In genomic region chr4:103315861-103316260, GRCm38 (mm10) we compare ENCODE assay signal across 28 mouse cellular contexts. TPM values are rescaled to one million over a fixed set of nuclear protein-coding genes. Genes with fewer than 3 reads are reported as not detected.
"Had no signal": no experiment of that assay in that cellular context is flagged by ENCODE, and none has a peak within 500 bp of the region (broad histone marks: within the 10 kb centered on the region; RNA-seq: fewer than 3 reads in every experiment).

No protein-coding gene starts in this region.

- H3K9me3 ChIP-seq: heart, embryonic 10.5 days; heart, embryonic 12.5 days; hindbrain, embryonic 13.5 days; hindbrain, embryonic 15.5 days; kidney, embryonic 15.5 days; limb, embryonic 13.5 days; limb, embryonic 15.5 days; liver, embryonic 12.5 days had no signal

- H3K9ac ChIP-seq: heart, embryonic 12.5 days; hindbrain, embryonic 13.5 days; hindbrain, embryonic 15.5 days; kidney, embryonic 15.5 days; limb, embryonic 13.5 days; limb, embryonic 15.5 days; liver, embryonic 12.5 days had no signal

- H3K27me3 ChIP-seq: heart, embryonic 12.5 days; hindbrain, embryonic 13.5 days; hindbrain, embryonic 15.5 days; kidney, embryonic 15.5 days; limb, embryonic 13.5 days; limb, embryonic 15.5 days had no signal

- DNase-seq: gastrocnemius, postnatal 14 days; gastrocnemius, postnatal 36 days; heart, adult 18-20 months; heart, postnatal 10 days; kidney, adult 11 months; kidney, adult 2 months; kidney, adult 9 months; kidney, postnatal 14 days; kidney, postnatal 36 days; layer of hippocampus, adult 9-11 months; layer of hippocampus, postnatal 36 days; left cerebral cortex, postnatal 4 days had no signal

- H3K4me2 ChIP-seq: heart, embryonic 12.5 days; hindbrain, embryonic 13.5 days; hindbrain, embryonic 15.5 days; kidney, embryonic 15.5 days; limb, embryonic 13.5 days; limb, embryonic 15.5 days; liver, embryonic 12.5 days had no signal

- ATAC-seq: hindbrain, postnatal 0 days; intestine, embryonic 16.5 days; liver, embryonic 12.5 days had no signal

- H3K27ac ChIP-seq: heart, embryonic 10.5 days; hindbrain, embryonic 13.5 days; hindbrain, embryonic 15.5 days; hindbrain, postnatal 0 days; kidney, embryonic 15.5 days; kidney, postnatal 0 days; limb, embryonic 13.5 days; limb, embryonic 15.5 days; liver, embryonic 12.5 days had no signal

- H3K4me3 ChIP-seq: heart, embryonic 10.5 days; heart, embryonic 12.5 days; hindbrain, embryonic 13.5 days; hindbrain, embryonic 15.5 days; kidney, embryonic 15.5 days; limb, embryonic 13.5 days; limb, embryonic 15.5 days; liver, embryonic 12.5 days had no signal

- H3K36me3 ChIP-seq: heart, embryonic 10.5 days; heart, embryonic 12.5 days; hindbrain, embryonic 13.5 days; hindbrain, embryonic 15.5 days; kidney, embryonic 15.5 days; limb, embryonic 15.5 days had no signal

RNA-seq across cellular contexts. Expression of gene 4921539E11Rik, which starts 25.2 kb away (rescaled TPM):
- polyA plus RNA-seq: heart, embryonic 10.5 days; heart, embryonic 12.5 days; heart, embryonic 14.5 days; hindbrain, embryonic 13.5 days; hindbrain, embryonic 15.5 days; hindbrain, postnatal 0 days; intestine, embryonic 14.5 days; intestine, embryonic 16.5 days; kidney, adult 2 months; kidney, embryonic 15.5 days; kidney, postnatal 0 days; large intestine, adult 2 months; limb, embryonic 11.5 days; limb, embryonic 13.5 days; limb, embryonic 15.5 days; liver, adult 2 months; liver, embryonic 12.5 days had no signal
